Mouse (Mus musculus): ENCODE measurements around the gene Krt78. TPM values are rescaled to one million over a fixed set of nuclear protein-coding genes. Genes with fewer than 3 reads are reported as not detected.
A peak's percentile ranks its signal among the peaks of the same experiment; 100 is the strongest.

Krt78 gene
- polyA plus RNA-seq, 1 experiment from 2014 or later = not detected

- no peak overlapping the region for H3K4me2 ChIP-seq
- WGBS (ENCODE audit: insufficient replicate concordance) = 18% methylated on average over 3 of the region's 6 CpGs
These were observed 16.4 kb upstream of the Krt78 start for GRCm38 (mm10) chr15:101970536-101970935.

DNA sequence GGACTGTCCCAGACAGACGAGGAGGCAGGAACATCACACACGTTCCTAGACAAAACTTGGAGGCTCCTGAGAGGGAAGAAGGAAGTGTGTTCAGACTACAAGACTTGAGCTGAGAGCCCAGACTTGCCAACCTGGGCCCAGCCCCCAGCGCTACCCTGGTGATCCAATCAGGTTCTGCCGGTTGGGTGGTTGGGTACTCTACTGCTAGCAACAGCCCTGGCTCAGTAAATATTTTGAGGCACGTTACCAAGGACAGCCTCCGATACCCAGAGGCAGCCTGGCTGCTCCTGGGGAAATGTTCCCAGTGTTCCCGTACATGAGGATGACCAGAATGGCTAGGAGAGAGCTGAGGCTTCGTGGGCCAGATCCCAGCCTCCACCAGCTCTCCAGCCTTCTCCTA lies 12.7 kb upstream of the Krt78 start:
- Histone ChIP-seq H3K4me2 (no peak overlapping the region), H3K4me3 (replicated peaks) (no peak overlapping the region), H3K36me3 (replicated peaks) (no peaks in the 10 kb centered on the region), H3K4me1 (replicated peaks) (no peaks in the 10 kb centered on the region), H3K27ac (replicated peaks) (no peak overlapping the region), H3K9me3 (replicated peaks) (no peaks in the 10 kb centered on the region), H3K9ac (no peak overlapping the region), H3K27me3 (peaks cover 14% of the 10 kb centered on the region; the same call in 1 of the 2 replicates)
- no peak for ATAC-seq (ENCODE audit: insufficient read depth)
- WGBS (ENCODE audit: insufficient replicate concordance) = 58% methylated on average over 8 of the region's 8 CpGs

More at GRCm38 (mm10) chr15:101970536-101970935, 16.4 kb upstream of the Krt78 start:
- Histone ChIP-seq H3K27me3 (peaks cover 38% of the 10 kb centered on the region), H3K9ac (no peak overlapping the region), H3K36me3 (replicated peaks) (no peaks in the 10 kb centered on the region), H3K4me1 (replicated peaks) (peaks cover 23% of the 10 kb centered on the region), H3K27ac (replicated peaks) (no peak overlapping the region), H3K9me3 (replicated peaks) (no peaks in the 10 kb centered on the region), H3K4me3 (replicated peaks) (no peak overlapping the region)
- no peak for ATAC-seq (ENCODE audit: insufficient read depth)

DNA sequence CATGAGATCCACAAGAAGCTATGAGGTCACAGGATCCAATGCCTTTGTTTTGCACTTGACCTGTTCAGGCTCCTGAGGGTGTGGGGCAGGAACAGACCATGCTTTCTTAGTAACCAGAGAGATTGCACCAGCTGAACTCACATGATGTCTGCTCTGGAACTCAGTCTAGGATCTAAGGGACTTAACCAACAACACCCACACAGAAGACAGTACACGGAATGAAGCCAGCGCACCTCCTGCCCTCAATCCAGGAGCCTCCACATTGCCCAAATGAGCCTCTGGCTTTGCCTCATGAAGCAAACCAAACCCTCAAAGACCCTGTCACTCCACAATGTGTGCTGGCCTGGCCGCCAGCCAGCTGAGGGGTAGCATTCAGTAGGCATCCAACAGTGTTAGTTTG lies 4.8 kb upstream of the Krt78 start:
- H3K4me3 ChIP-seq (replicated peaks) = no peak overlapping the region
- H3K36me3 ChIP-seq (replicated peaks) = no peaks in the 10 kb centered on the region
- no peak overlapping the region for H3K27ac ChIP-seq (replicated peaks)
- H3K4me1 ChIP-seq (replicated peaks) = no peaks in the 10 kb centered on the region
- no peak for ATAC-seq (ENCODE audit: insufficient read depth)
- no peaks in the 10 kb centered on the region for H3K9me3 ChIP-seq (replicated peaks)
- WGBS (ENCODE audit: insufficient replicate concordance) = 64% methylated on average over 3 of the region's 3 CpGs
- no peaks in the 10 kb centered on the region for H3K27me3 ChIP-seq
- H3K9ac ChIP-seq = no peak overlapping the region
- no peak overlapping the region for H3K4me2 ChIP-seq

- Histone ChIP-seq H3K9ac (no peak overlapping the region), H3K36me3 (replicated peaks) (no peaks in the 10 kb centered on the region), H3K27ac (replicated peaks) (no peak overlapping the region), H3K4me2 (no peak overlapping the region), H3K4me3 (replicated peaks) (no peak overlapping the region), H3K9me3 (replicated peaks) (no peaks in the 10 kb centered on the region), H3K4me1 (replicated peaks) (no peaks in the 10 kb centered on the region), H3K27me3 (no peaks in the 10 kb centered on the region; the same call in none of the 2 replicates)
- WGBS (ENCODE audit: insufficient replicate concordance) = 53% methylated on average over 7 of the region's 7 CpGs
- ATAC-seq (ENCODE audit: insufficient read depth) = no peak
These were observed 1.2 kb downstream of the Krt78 start for GRCm38 (mm10) chr15:101952733-101953474.

DNA sequence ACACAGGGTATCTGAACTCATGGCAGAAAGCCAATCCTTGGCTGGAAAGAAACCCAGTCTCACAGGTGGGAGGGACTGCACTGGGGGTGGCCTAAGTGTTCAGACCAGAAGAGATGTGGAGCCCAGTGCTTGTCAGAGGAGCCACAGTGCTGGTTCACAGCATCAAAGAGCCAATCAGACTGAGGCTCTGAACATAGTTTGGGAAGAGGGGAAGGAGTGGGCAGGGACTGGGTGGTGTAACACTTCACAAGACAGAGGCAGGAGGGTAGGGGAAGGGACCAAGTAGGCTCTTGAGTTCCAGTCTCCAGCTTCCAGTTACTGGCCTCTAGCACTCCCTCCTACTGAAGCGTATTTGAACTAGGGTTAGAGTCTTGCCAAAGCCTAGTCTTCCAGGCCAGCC lies 8.7 kb downstream of the Krt78 start:
- Histone ChIP-seq H3K4me3 (replicated peaks) (no peak overlapping the region), H3K9me3 (replicated peaks) (no peaks in the 10 kb centered on the region), H3K27ac (replicated peaks) (no peak overlapping the region), H3K4me2 (no peak overlapping the region), H3K4me1 (replicated peaks) (no peaks in the 10 kb centered on the region), H3K36me3 (replicated peaks) (no peaks in the 10 kb centered on the region), H3K9ac (no peak overlapping the region), H3K27me3 (no peaks in the 10 kb centered on the region; the same call in none of the 2 replicates)
- ATAC-seq (ENCODE audit: insufficient read depth) = no peak
- 72% methylated on average over 1 of the region's 1 CpGs for WGBS (ENCODE audit: insufficient replicate concordance)

GRCm38 (mm10) chr15:101941948-101942347 lies 12.1 kb downstream of the Krt78 start:
- Histone ChIP-seq H3K27ac (replicated peaks) (no peak overlapping the region), H3K27me3 (peaks cover 4% of the 10 kb centered on the region; the same call in 1 of the 2 replicates), H3K9ac (no peak overlapping the region), H3K4me3 (replicated peaks) (no peak overlapping the region), H3K4me1 (replicated peaks) (no peaks in the 10 kb centered on the region), H3K36me3 (replicated peaks) (no peaks in the 10 kb centered on the region), H3K9me3 (replicated peaks) (no peaks in the 10 kb centered on the region), H3K4me2 (no peak overlapping the region)
- WGBS (ENCODE audit: insufficient replicate concordance) = 32% methylated on average over 8 of the region's 8 CpGs
- ATAC-seq (ENCODE audit: insufficient read depth) = no peak

GRCm38 (mm10) chr15:101940274-101940829 lies 13.7 kb downstream of the Krt78 start, which contains the start of gene Krt79:
Gene Krt79 (minus strand): TSS chr15:101940324.
- no peak within 1 kb of the TSS for H3K4me2 ChIP-seq
- peaks cover 4% of the 10 kb centered on the region; the same call in 1 of the 2 replicates for H3K27me3 ChIP-seq
- H3K36me3 ChIP-seq (replicated peaks) = no peaks in the 10 kb centered on the region
- H3K9ac ChIP-seq = no peak within 1 kb of the TSS
- ATAC-seq (ENCODE audit: insufficient read depth) = no peak
- no peaks in the 10 kb centered on the region for H3K4me1 ChIP-seq (replicated peaks)
- no peak within 1 kb of the TSS for H3K4me3 ChIP-seq (replicated peaks)
- 59% methylated on average over 6 of the region's 6 CpGs for WGBS (ENCODE audit: insufficient replicate concordance)
- no peak within 1 kb of the TSS for H3K27ac ChIP-seq (replicated peaks)
- H3K9me3 ChIP-seq (replicated peaks) = no peaks in the 10 kb centered on the region

DNA sequence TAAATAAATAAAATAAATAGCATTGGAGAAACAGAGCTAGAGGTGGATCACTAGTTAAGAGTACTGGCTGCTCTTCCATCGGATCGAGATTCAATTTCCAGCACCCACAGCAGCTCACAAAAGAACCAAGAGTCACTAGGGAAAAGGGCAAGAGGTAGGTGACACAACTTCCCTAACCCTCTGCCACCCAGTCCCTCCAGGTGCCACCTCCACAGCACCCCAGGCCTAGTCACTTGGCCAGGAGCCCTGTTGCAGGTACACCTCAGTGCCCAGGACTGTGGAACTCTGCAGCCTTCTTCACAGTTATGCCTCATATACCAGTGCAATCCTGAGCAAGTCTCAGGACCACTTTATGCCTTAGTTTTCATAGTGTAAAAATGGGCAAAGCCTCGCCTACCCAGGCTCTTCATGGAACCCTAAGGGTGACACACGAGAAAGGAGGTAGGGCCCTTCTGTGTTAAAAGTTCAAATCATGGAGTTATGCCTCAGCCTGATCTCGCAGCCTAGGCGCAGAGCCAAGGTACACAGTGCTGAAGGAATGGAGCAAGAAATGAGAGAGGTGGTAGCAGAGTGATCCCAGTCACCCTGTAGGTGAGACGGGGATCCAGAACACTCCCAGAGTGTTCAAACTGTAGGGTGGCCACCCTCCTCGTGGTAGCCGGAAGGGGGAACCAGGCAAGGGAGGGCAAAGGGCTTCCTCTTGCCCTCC lies 15.3 kb downstream of the Krt78 start:
- Histone ChIP-seq H3K36me3 (replicated peaks) (no peaks in the 10 kb centered on the region), H3K9me3 (replicated peaks) (no peaks in the 10 kb centered on the region), H3K4me2 (no peak overlapping the region), H3K27ac (replicated peaks) (no peak overlapping the region), H3K4me1 (replicated peaks) (no peaks in the 10 kb centered on the region), H3K9ac (no peak overlapping the region), H3K4me3 (replicated peaks) (no peak overlapping the region), H3K27me3 (peaks cover 4% of the 10 kb centered on the region; the same call in 1 of the 2 replicates)
- 58% methylated on average over 9 of the region's 9 CpGs for WGBS (ENCODE audit: insufficient replicate concordance)
- ATAC-seq (ENCODE audit: insufficient read depth) = no peak

GRCm38 (mm10) chr15:101933024-101933423 lies 21.1 kb downstream of the Krt78 start:
- H3K4me1 ChIP-seq (replicated peaks) = peaks cover 4% of the 10 kb centered on the region; the same call in 1 of the 2 replicates
- H3K9me3 ChIP-seq (replicated peaks) = no peaks in the 10 kb centered on the region
- no peak overlapping the region for H3K4me2 ChIP-seq
- no peak overlapping the region for H3K4me3 ChIP-seq (replicated peaks)
- H3K36me3 ChIP-seq (replicated peaks) = no peaks in the 10 kb centered on the region
- peaks cover 31% of the 10 kb centered on the region for H3K27me3 ChIP-seq
- no peak overlapping the region for H3K9ac ChIP-seq
- no peak for ATAC-seq (ENCODE audit: insufficient read depth)
- 41% methylated on average over 6 of the region's 6 CpGs for WGBS (ENCODE audit: insufficient replicate concordance)
- no peak overlapping the region for H3K27ac ChIP-seq (replicated peaks)

- 0 out of 2 replicates have a peak, but pooled peaks have one; percentile 26 for ATAC-seq (ENCODE audit: insufficient read depth)
- WGBS (ENCODE audit: insufficient replicate concordance) = 2% methylated on average over 17 of the region's 17 CpGs
- peaks cover 31% of the 10 kb centered on the region for H3K27me3 ChIP-seq
- no peak overlapping the region for H3K9ac ChIP-seq
- peak overlapping the region; percentile 18; the same call in 1 of the 2 replicates for H3K4me3 ChIP-seq (replicated peaks)
- H3K9me3 ChIP-seq (replicated peaks) = no peaks in the 10 kb centered on the region
- H3K27ac ChIP-seq (replicated peaks) = no peak overlapping the region
- H3K4me1 ChIP-seq (replicated peaks) = peaks cover 8% of the 10 kb centered on the region; the same call in 1 of the 2 replicates
- peak overlapping the region; percentile 46 for H3K4me2 ChIP-seq
- H3K36me3 ChIP-seq (replicated peaks) = no peaks in the 10 kb centered on the region
These were observed 24.4 kb downstream of the Krt78 start for GRCm38 (mm10) chr15:101929666-101930065.

GRCm38 (mm10) chr15:101929087-101929486 lies 25.0 kb downstream of the Krt78 start:
- no peak overlapping the region for H3K4me3 ChIP-seq (replicated peaks)
- ATAC-seq (ENCODE audit: insufficient read depth) = no peak
- peaks cover 31% of the 10 kb centered on the region for H3K27me3 ChIP-seq
- H3K9me3 ChIP-seq (replicated peaks) = no peaks in the 10 kb centered on the region
- H3K9ac ChIP-seq = no peak overlapping the region
- peak overlapping the region; percentile 46 for H3K4me2 ChIP-seq
- WGBS (ENCODE audit: insufficient replicate concordance) = 23% methylated on average over 9 of the region's 9 CpGs
- H3K36me3 ChIP-seq (replicated peaks) = no peaks in the 10 kb centered on the region
- H3K27ac ChIP-seq (replicated peaks) = no peak overlapping the region
- H3K4me1 ChIP-seq (replicated peaks) = peaks cover 8% of the 10 kb centered on the region; the same call in 1 of the 2 replicates
